Mouse (Mus musculus): ENCODE measurements at regions not wholly inside any gene's neighbourhood (a gene's known extent, or its start where the extent isn't known, plus 50 kb on each side); places are given as distances from the start of the nearest gene placed in this dataset.

GRCm38 (mm10) chr7:79543231-79544071 is 74.0 kb downstream of the Rhcg start:
- in situ Hi-C loops (cut with MboI; ENCODE audit: low pct_unique_long_range_greater_than_20kb in 1 of 2, low sequenced_read_pairs in 2 of 2, unreplicated experiment in 1 of 2) = no loop called here

- in situ Hi-C loops (cut with MboI; ENCODE audit: low pct_unique_long_range_greater_than_20kb in 1 of 2, low sequenced_read_pairs in 2 of 2, unreplicated experiment in 1 of 2) = no loop called here
Measured at GRCm38 (mm10) chr7:79542379-79543015, 75.0 kb downstream of the Rhcg start.

GRCm38 (mm10) chr7:79540246-79540645 is 74.1 kb upstream of the Polg start:
- in situ Hi-C loops (cut with MboI; ENCODE audit: low pct_unique_long_range_greater_than_20kb in 1 of 2, low sequenced_read_pairs in 2 of 2, unreplicated experiment in 1 of 2) = no loop called here

GRCm38 (mm10) chr7:79539426-79539825 is 73.3 kb upstream of the Polg start:
- in situ Hi-C loops (cut with MboI; ENCODE audit: low pct_unique_long_range_greater_than_20kb in 1 of 2, low sequenced_read_pairs in 2 of 2, unreplicated experiment in 1 of 2) = loop anchor here in 1 of 2 experiments (5.0 kb wide), 1 partner anchor 42 kb away; no protein-coding TSS in a partner anchor

- in situ Hi-C loops (cut with MboI; ENCODE audit: low pct_unique_long_range_greater_than_20kb in 1 of 2, low sequenced_read_pairs in 2 of 2, unreplicated experiment in 1 of 2) = loop anchor here in 1 of 2 experiments (5.0 kb wide), 1 partner anchor 39 kb away; no protein-coding TSS in a partner anchor
Measured at GRCm38 (mm10) chr7:79536157-79536641, 70.0 kb upstream of the Polg start.

GRCm38 (mm10) chr7:79535251-79536111 is 69.3 kb upstream of the Polg start:
- in situ Hi-C loops (cut with MboI; ENCODE audit: low pct_unique_long_range_greater_than_20kb in 1 of 2, low sequenced_read_pairs in 2 of 2, unreplicated experiment in 1 of 2) = loop anchor here in 1 of 2 experiments (5.0 kb wide), 1 partner anchor 38 kb away; no protein-coding TSS in a partner anchor

GRCm38 (mm10) chr7:79534819-79535218 is 68.7 kb upstream of the Polg start:
- in situ Hi-C loops (cut with MboI; ENCODE audit: low pct_unique_long_range_greater_than_20kb in 1 of 2, low sequenced_read_pairs in 2 of 2, unreplicated experiment in 1 of 2) = loop anchor here in 1 of 2 experiments (5.0 kb wide), 1 partner anchor 38 kb away; no protein-coding TSS in a partner anchor

- in situ Hi-C loops (cut with MboI; ENCODE audit: low pct_unique_long_range_greater_than_20kb in 1 of 2, low sequenced_read_pairs in 2 of 2, unreplicated experiment in 1 of 2) = no loop called here
Measured at GRCm38 (mm10) chr7:79534381-79534780, 68.2 kb upstream of the Polg start.

GRCm38 (mm10) chr7:79532626-79533140 is 66.5 kb upstream of the Polg start:
- in situ Hi-C loops (cut with MboI; ENCODE audit: low pct_unique_long_range_greater_than_20kb in 1 of 2, low sequenced_read_pairs in 2 of 2, unreplicated experiment in 1 of 2) = no loop called here

GRCm38 (mm10) chr7:79531551-79532356 is 65.6 kb upstream of the Polg start:
- in situ Hi-C loops (cut with MboI; ENCODE audit: low pct_unique_long_range_greater_than_20kb in 1 of 2, low sequenced_read_pairs in 2 of 2, unreplicated experiment in 1 of 2) = no loop called here

GRCm38 (mm10) chr7:79531142-79531541 is 65.0 kb upstream of the Polg start:
- in situ Hi-C loops (cut with MboI; ENCODE audit: low pct_unique_long_range_greater_than_20kb in 1 of 2, low sequenced_read_pairs in 2 of 2, unreplicated experiment in 1 of 2) = no loop called here

GRCm38 (mm10) chr7:79529480-79529879 is 63.3 kb upstream of the Polg start:
- in situ Hi-C loops (cut with MboI; ENCODE audit: low pct_unique_long_range_greater_than_20kb in 1 of 2, low sequenced_read_pairs in 2 of 2, unreplicated experiment in 1 of 2) = no loop called here

GRCm38 (mm10) chr7:79527984-79528383 is 61.8 kb upstream of the Polg start:
- in situ Hi-C loops (cut with MboI; ENCODE audit: low pct_unique_long_range_greater_than_20kb in 1 of 2, low sequenced_read_pairs in 2 of 2, unreplicated experiment in 1 of 2) = no loop called here

- in situ Hi-C loops (cut with MboI; ENCODE audit: low pct_unique_long_range_greater_than_20kb in 1 of 2, low sequenced_read_pairs in 2 of 2, unreplicated experiment in 1 of 2) = no loop called here
Measured at GRCm38 (mm10) chr7:79525690-79526630, 59.8 kb upstream of the Polg start.

GRCm38 (mm10) chr7:79524921-79525320 is 58.8 kb upstream of the Polg start:
- in situ Hi-C loops (cut with MboI; ENCODE audit: low pct_unique_long_range_greater_than_20kb in 1 of 2, low sequenced_read_pairs in 2 of 2, unreplicated experiment in 1 of 2) = no loop called here

- in situ Hi-C loops (cut with MboI; ENCODE audit: low pct_unique_long_range_greater_than_20kb in 1 of 2, low sequenced_read_pairs in 2 of 2, unreplicated experiment in 1 of 2) = no loop called here
Measured at GRCm38 (mm10) chr7:79523696-79524095, 57.5 kb upstream of the Polg start.

- in situ Hi-C loops (cut with MboI; ENCODE audit: low pct_unique_long_range_greater_than_20kb in 1 of 2, low sequenced_read_pairs in 2 of 2, unreplicated experiment in 1 of 2) = no loop called here
Measured at GRCm38 (mm10) chr7:79522046-79522445, 55.9 kb upstream of the Polg start.

All from mouse embryonic stem cell (cell line).